Mouse (Mus musculus): ENCODE results near the gene Vwa2. TPM values are rescaled to one million over a fixed set of nuclear protein-coding genes. Genes with fewer than 3 reads are reported as not detected.

Vwa2 gene
- total RNA-seq, 2 experiments from 2014 or later, result 0.05 TPM; not detected in 1

DNA sequence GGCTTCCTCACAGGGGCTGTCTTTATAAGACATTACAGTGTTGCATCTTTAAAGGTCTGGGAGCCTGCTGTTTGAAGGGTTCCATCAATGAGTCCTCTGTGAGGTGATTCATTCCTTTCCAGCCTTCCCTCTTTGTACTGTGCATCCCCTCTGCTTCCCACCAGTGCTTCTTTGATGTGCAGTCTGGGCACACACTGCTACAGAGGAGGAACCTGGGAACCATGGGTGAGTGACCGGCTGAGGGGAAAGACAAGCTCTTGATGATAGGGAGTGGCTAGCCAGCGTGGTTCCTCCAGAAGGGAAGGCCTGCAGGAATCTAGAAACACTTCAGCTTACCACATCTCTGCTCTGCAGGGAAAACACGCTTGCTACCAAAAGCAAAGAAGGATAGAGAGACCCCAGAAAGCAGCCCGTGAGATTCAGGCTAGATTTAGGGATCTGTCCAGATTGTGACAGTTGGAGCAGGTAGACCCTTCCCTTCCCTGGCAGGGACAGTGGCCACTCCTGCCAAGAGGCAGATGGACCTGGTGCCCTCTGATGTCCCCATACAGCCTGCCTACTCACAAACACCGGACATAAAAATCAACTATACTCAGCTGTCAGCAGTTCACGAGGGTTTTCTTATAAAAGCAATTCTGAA, 74.0 kb downstream of the Vwa2 start:
- no peak for DNase-seq (ENCODE audit: low spot score in 2 of 2)

DNA sequence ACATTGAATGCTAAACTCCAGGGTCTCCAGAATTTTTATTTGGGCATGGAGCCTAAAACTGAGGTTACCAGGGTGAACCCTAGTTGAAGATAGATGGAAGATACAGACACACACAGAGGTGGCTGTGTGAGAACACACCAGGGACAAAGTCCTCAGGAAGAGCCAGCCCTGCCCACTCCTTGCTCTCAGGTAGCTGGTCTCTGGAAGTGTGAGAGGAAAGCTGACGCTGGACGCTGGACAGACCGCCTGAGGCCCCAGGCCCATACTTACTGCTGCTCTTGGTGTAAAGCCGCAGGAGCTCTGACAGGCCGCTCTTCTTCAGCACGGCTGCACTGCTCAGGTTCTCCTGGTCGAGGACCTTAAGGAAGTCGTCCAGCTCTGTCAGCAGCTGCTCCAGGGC, 75.8 kb downstream of the Vwa2 start:
- DNase-seq (ENCODE audit: low spot score in 2 of 2), result no peak

DNA sequence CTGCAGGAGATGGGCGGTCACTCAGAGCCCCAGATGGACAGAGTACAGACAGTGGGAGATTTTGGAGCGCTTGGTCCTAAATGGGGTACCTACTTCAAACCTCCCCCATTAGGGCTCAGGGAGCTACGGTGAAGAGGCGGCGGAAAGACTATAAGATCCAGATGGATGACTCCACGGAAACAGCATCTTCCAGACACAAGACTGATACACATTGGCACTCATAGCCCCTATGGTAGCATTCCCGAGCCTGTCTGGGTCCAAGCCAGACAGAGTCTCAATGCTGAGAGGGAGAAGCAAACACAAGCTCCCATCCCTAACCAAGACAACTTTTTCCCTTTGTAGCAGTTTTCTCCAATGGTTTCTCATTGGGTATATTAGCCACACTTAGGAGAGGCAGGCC, 76.8 kb downstream of the Vwa2 start:
- no peak for DNase-seq (ENCODE audit: low spot score in 2 of 2)

DNA sequence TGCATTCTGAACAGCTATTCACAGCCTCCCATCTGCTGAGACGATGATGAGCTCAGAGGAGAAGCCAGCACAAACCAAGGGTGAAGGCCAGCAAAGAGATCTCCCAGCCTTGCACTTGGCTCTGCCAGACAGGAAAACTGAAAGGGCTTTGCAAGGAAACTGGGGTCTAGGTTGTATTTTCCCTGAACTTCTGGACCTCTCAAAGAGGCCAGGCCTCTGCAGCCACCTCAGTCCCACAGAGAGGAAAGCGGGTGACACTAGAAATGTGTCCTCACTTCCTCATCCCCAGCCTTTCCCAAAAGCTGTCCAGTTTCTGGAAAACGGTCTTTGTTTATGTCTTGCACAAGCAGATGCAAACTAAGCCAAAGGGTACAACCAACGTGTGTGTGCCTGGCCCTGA, 79.8 kb downstream of the Vwa2 start:
- DNase-seq (ENCODE audit: low spot score in 2 of 2), result no peak

DNA sequence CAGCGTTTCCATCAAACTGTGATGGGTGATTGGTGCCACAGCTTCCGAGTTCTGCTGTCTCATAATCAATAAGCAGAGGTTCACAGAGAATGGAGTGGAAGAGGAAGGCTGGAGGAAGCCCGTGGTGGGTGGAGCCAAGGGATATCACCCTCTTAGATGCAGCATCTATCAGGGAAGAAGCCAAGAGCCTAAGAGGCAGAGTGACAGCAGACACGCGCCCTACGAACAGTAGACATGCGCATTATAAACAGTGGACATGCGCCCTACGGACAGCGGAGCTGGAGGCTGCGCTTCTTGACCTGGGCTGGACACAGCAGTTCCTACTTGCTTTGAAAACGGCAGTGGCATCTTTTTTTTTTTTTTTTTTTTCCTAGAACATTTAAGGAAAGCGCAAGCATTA, 80.8 kb downstream of the Vwa2 start:
- DNase-seq (ENCODE audit: low spot score in 2 of 2), result no peak

DNA sequence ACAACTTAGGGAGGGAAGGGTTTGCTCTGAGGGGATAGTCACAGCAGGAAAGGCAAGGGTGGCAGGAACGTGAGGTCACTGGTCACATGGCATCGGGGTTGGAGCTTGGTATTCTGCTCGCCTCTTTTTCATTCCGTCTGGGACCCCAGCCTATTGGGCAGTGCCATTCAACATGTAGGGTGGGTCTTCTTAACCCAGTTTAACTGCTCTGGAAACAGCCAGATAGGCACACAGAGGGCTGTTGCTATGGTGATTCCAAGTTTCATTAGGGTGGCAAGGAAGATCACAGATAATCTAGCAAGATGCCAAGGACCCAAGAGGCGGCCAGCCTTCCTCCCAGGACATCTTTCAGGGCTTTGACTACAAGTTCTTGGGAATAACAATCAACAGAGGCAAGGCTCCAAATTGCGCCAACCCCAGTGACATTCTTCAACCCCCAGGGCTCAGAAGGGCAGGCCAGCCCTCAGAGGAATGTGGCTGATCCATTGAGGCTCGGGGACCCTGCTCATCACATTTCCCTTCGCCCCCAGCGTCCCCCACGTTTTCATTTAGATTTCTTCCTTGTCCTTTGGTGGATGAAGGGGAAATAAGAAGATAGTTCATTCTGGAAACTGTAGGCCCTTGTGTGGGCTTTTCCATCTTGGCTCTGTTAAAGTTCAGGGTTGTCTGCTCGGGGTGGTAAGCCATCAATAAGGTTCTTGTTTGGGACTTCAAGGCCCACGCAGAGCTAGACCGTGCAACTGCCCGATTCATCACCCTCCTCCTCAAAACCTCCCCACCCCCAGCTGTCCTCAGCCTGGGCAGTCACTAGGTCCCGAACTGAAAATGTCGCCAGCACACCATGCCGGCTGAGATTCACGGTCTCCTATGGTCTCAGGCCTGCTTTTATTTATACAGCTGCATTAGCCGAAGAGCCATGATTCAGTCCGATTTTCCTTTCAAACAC, 81.8 kb downstream of the Vwa2 start:
- no peak for DNase-seq (ENCODE audit: low spot score in 2 of 2)

DNA sequence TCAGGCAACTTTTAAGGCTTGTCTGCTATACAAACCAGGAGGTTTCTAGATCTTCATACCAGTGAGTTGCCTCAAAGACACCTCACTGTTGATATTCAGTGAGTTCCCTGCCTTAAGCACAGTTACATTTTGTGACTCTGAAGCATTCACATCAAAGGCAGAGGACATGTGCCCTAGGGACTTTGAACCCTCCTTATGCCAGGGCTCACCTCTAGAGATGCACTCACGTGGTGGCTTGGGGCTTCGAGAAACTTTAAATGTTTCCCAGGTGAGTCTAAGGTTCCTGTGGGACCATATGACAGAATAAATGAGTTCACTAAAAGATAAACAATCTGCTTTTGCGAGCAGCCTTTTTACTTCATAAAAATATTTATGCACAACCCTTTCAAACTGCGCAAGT, 84.0 kb downstream of the Vwa2 start:
- DNase-seq (ENCODE audit: low spot score in 2 of 2), result no peak

DNA sequence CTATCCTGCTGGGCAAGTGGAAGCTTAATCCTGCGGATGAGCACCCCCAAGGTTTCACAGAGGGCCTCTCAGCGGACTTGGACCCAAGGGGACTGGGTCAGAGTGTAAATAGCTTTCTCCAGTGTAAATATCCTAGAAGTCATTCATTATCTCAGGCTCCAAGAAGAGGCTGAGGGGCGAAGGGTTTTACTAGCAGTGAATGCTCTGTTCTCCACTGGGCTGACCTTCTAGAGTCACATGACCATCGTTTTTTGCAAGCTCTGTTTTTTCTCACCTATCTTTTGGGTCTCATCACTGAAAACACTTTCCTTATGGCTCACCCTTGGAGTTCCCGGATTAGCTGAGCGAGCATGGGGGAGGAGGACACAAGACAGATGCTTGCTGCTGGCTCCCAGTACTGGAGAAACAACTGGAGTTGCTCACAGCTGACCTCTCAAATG, 84.6 kb downstream of the Vwa2 start:
- no peak for DNase-seq (ENCODE audit: low spot score in 2 of 2)

DNA sequence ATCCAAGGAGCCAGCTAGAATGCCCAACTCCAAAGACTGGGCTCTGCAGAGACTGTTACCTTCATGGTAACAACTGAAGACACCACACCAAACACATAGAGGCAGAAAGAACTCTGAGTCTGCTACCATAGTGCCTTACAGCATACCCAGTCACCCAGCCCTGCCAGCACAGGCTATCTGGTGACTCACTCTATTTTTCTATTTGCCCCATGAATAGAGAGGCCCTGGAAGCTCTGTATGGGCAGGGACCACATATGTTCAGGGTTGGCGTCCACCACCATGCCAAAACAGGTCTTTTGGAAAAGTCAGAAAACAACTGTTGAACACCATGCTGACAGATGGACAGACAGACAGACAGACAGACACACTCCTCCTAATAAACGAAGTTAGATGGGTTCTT, 85.0 kb downstream of the Vwa2 start:
- no peak for DNase-seq (ENCODE audit: low spot score in 2 of 2)

DNA sequence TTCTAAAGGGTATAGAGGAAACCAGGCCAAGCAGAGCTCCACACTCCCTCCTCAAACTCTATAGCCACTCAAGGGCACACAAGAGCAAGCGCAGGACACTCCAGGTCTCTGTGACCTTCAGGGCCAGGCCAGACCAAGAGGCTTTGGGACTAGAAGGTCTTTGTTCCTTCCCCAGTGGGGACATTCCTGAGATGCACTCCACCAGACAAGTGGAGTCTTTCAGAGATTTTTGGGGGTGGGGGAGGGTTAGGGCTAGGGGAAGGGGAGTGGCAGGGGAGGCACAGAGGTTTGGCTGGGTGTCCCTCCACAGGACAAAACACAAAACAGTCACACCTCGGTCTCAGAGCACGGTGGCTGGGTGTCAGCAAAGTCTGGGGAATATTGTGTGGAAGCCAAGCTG, 85.6 kb downstream of the Vwa2 start:
- no peak for DNase-seq (ENCODE audit: low spot score in 2 of 2)

Other genes starting within 250 kb of the Vwa2 start
- 1 to 10 TPM; 1.4 to 1.9 TPM for gene Adrb1, start 152.1 kb upstream of the Vwa2 start, total RNA-seq (2021)
- 10 to 100 TPM; 29.2 to 36.1 TPM for gene Ccdc186, start 52.1 kb upstream of the Vwa2 start, total RNA-seq (2021)
- under 1 TPM; 0.23 to 0.29 TPM for gene Tdrd1, start 48.0 kb upstream of the Vwa2 start, total RNA-seq (2021)
- 10 to 100 TPM; 29.4 to 34.7 TPM for gene Afap1l2, start 134.0 kb downstream of the Vwa2 start, total RNA-seq (2021)

Measured in gastrocnemius, postnatal 4 days (tissue).